Mouse (Mus musculus) heart, adult 2 months (tissue): Measurements from ENCODE around the gene Olfr835. TPM values are rescaled to one million over a fixed set of nuclear protein-coding genes. Genes with fewer than 3 reads are reported as not detected.

ENCODE experiments used
- DNase-seq, 2 experiments: peaks; one replicate each; pipeline ENCODE4 v3.0.0; 2021
- H3K27ac ChIP-seq: fragments of 200-600 bp; 2 replicates; pipeline ENCODE4 v1.8.1; 2022
- H3K27me3 ChIP-seq: fragments of 200-500 bp; 2 replicates; pipeline ENCODE4 v1.6.1; 2012; ENCODE audit warnings: mild to moderate bottlenecking, low read length, inconsistent platforms, mixed read lengths; ENCODE audit not compliant: control insufficient read depth, insufficient read depth
- H3K36me3 ChIP-seq: fragments of 200-500 bp; 2 replicates; pipeline ENCODE4 v1.6.1; 2012; ENCODE audit warnings: low read length, inconsistent platforms; ENCODE audit not compliant: control insufficient read depth, insufficient read depth
- H3K4me1 ChIP-seq: fragments of 200-500 bp; 2 replicates; pipeline ENCODE4 v1.6.1; 2011; ENCODE audit warnings: low read length; ENCODE audit not compliant: control insufficient read depth, insufficient read depth
- H3K4me3 ChIP-seq: fragments of 200-600 bp; 2 replicates; pipeline ENCODE4 v1.8.1; 2022
- H3K79me2 ChIP-seq: fragments of 200-500 bp; replicated peaks from 2 replicates; pipeline ENCODE4 v1.6.1; 2012; ENCODE audit warnings: mild to moderate bottlenecking, inconsistent platforms, low read length, moderate library complexity, mixed read lengths; ENCODE audit not compliant: control insufficient read depth, insufficient read depth
- H3K9ac ChIP-seq: fragments of 200-500 bp; 2 replicates; pipeline ENCODE4 v1.6.1; 2012; ENCODE audit warnings: low read depth, mild to moderate bottlenecking, control low read depth, inconsistent platforms, low read length, mixed read lengths
- CTCF ChIP-seq: fragments of 200-600 bp; IDR thresholded peaks from 2 replicates; pipeline ENCODE4 v1.8.1; 2022; ENCODE audit warnings: antibody characterized with exemption, mild to moderate bottlenecking, moderate library complexity
- EP300 ChIP-seq: fragments of 200-500 bp; IDR thresholded peaks from 2 replicates; pipeline ENCODE4 v1.6.1; 2011; ENCODE audit warnings: low read depth, low read length, control low read depth; ENCODE audit not compliant: insufficient read depth
- POLR2A ChIP-seq: fragments of 200-500 bp; IDR thresholded peaks from 2 replicates; pipeline ENCODE4 v1.6.1; 2011; ENCODE audit warnings: mild to moderate bottlenecking, low read depth, low read length, control low read depth; ENCODE audit not compliant: insufficient read depth
- WGBS: fragments of 180-500 bp; shearing (Covaris S2); methylation state at CpG from one replicate; pipeline ENCODE4 v1.1.7; 2018; 5-methylcytosine and 5-hydroxymethylcytosine counted together
- intact Hi-C: fragments of 180-260 bp; cut with DNase I; formaldehyde crosslinking; loops from one replicate; pipeline ENCODE4 v1.15.1; 2025
- long read RNA-seq: library from polyadenylated mRNA; stranded (forward); transcript quantifications from one replicate; pipeline ENCODE4 v2.0.0, GENCODE M21; 2021
- polyA plus RNA-seq: library from polyadenylated mRNA; depleted of rRNA; stranded (reverse); fragments of >200 nt; gene quantifications from 2 replicates; pipeline ENCODE4 v1.2.3, GENCODE M21; 2012; rRNA removed
- total RNA-seq, 2 experiments: library from RNA; stranded (reverse); gene quantifications; 2 replicates each; pipeline ENCODE4 v1.2.3; 2021

Olfr835 gene
- total RNA-seq (not detected), polyA plus RNA-seq (not detected in 2 replicates)
- long read RNA-seq = 0 reads

DNA sequence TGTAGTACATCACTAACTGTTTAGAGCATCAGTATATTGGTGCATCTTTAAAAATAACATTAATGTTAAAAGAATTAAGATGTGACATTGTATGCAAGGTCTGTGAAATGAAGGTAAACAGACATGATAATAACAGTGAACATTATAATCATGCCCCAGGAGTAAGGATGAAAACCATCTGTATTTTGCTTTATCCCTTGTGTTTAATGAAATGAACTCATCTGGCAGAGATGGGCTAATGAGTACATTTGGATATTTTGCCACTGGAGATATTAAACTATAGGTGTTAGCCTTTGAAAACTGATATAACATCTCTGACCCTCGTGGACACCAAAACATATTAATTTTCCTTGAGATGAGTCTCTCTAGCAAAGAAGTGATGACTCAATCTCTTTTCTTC lies at the start of gene Olfr835:
Gene Olfr835, plus strand, starts transcription at position 301 of the 400 bp plus-strand sequence.
- DNase-seq = no peak
- Histone ChIP-seq H3K9ac (no peak within 1 kb of the TSS), H3K27me3 (no peaks in the 10 kb centered on the region), H3K4me3 (no peak within 1 kb of the TSS), H3K27ac (no peak within 1 kb of the TSS), H3K36me3 (no peaks in the 10 kb centered on the region), H3K4me1 (no peaks in the 10 kb centered on the region), H3K79me2 (no peaks in the 10 kb centered on the region)
- intact Hi-C loops = no loop called here
- TF ChIP-seq EP300 (no peak), POLR2A (no peak), CTCF (no peak)
- 38% methylated on average over 1 of the region's 1 CpGs for WGBS

DNA sequence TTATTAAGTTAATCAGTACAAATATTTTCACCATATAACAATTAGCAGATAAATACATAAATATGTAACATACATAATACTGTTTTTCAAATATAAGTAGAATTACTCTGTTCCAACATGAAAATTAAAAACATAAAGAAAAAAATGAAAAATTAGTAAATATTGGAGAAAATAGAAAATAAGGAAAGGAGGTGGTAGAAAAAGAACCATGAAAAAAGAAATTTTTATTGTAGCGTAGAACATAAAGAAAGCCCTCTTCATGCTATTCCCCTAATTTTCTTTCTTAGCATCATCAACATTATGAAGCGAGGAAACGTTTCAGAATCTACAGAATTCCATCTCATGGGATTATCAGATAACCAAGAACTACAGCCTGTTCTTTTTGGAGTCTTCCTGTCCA lies 44.8 kb upstream of the Olfr835 start, which contains the start of gene Olfr834:
Gene Olfr834, plus strand, starts transcription at position 301 of the 400 bp plus-strand sequence.
- no peaks in the 10 kb centered on the region for H3K79me2 ChIP-seq
- H3K36me3 ChIP-seq = no peaks in the 10 kb centered on the region
- DNase-seq = no peak
- H3K27me3 ChIP-seq = no peaks in the 10 kb centered on the region
- no peak for TF ChIP-seq CTCF
- TF ChIP-seq POLR2A = no peak
- H3K4me1 ChIP-seq = no peaks in the 10 kb centered on the region
- no peak within 1 kb of the TSS for H3K9ac ChIP-seq
- WGBS = 74% methylated on average over 3 of the region's 3 CpGs
- intact Hi-C loops = no loop called here
- H3K4me3 ChIP-seq = no peak within 1 kb of the TSS
- H3K27ac ChIP-seq = no peak within 1 kb of the TSS

DNA sequence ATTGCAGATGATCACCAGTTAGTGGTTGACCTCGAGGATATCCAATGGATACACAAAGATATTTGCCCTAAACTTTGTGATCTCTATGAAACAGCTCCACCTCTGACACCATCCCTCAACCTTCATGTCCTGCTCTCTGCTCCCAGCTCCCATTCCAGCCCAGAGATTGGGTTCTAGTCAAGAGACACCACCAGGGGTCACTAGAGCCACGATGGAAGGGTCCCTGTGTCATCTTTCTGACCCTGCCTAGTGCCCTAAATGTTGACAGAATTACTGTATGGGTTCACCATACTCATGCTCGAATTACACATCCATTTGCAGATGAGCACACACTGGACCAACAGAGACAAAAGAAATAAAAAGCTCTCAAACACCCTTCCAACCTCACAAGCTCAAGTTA lies 52.5 kb downstream of the Olfr835 start:
- DNase-seq = no peak
- Histone ChIP-seq H3K4me1 (no peaks in the 10 kb centered on the region), H3K27me3 (no peaks in the 10 kb centered on the region), H3K36me3 (no peaks in the 10 kb centered on the region), H3K79me2 (no peaks in the 10 kb centered on the region), H3K27ac (no peak overlapping the region), H3K9ac (no peak overlapping the region), H3K4me3 (no peak overlapping the region)
- 24% methylated on average over 3 of the region's 3 CpGs for WGBS
- intact Hi-C loops = no loop called here
- TF ChIP-seq EP300 = no peak
- no peak for TF ChIP-seq CTCF
- TF ChIP-seq POLR2A = no peak

Other genes with a start within 250 kb of the Olfr835 start
- not detected for gene Olfr828, start 213.2 kb upstream of the Olfr835 start, total RNA-seq
- not detected in 2 replicates for gene Olfr828, start 213.2 kb upstream of the Olfr835 start, polyA plus RNA-seq
- not detected for gene Olfr829, start 177.8 kb upstream of the Olfr835 start, total RNA-seq
- not detected in 2 replicates for gene Olfr829, start 177.8 kb upstream of the Olfr835 start, polyA plus RNA-seq
- not detected for gene Olfr830, start 158.0 kb upstream of the Olfr835 start, total RNA-seq
- gene Olfr830, start 158.0 kb upstream of the Olfr835 start, polyA plus RNA-seq = not detected in 2 replicates
- not detected for gene Olfr832, start 95.6 kb upstream of the Olfr835 start, total RNA-seq
- not detected in 2 replicates for gene Olfr832, start 95.6 kb upstream of the Olfr835 start, polyA plus RNA-seq
- gene Olfr834, start 44.7 kb upstream of the Olfr835 start, total RNA-seq = not detected
- not detected in 2 replicates for gene Olfr834, start 44.7 kb upstream of the Olfr835 start, polyA plus RNA-seq
- gene Olfr836, start 87.6 kb downstream of the Olfr835 start, total RNA-seq = not detected
- gene Olfr836, start 87.6 kb downstream of the Olfr835 start, polyA plus RNA-seq = not detected in 2 replicates
- gene Olfr837, start 103.6 kb downstream of the Olfr835 start, total RNA-seq = not detected
- not detected in 2 replicates for gene Olfr837, start 103.6 kb downstream of the Olfr835 start, polyA plus RNA-seq
- gene Olfr839-ps1, start 144.6 kb downstream of the Olfr835 start, total RNA-seq = not detected
- not detected in 2 replicates for gene Olfr839-ps1, start 144.6 kb downstream of the Olfr835 start, polyA plus RNA-seq
- gene Olfr843, start 219.3 kb downstream of the Olfr835 start, total RNA-seq = not detected
- not detected in 2 replicates for gene Olfr843, start 219.3 kb downstream of the Olfr835 start, polyA plus RNA-seq